Mouse (Mus musculus) activated CD4-positive, CD25-positive, alpha-beta regulatory T cell, adult 4 months (primary cell): Measurements from ENCODE around the gene Svs1. TPM values are rescaled to one million over a fixed set of nuclear protein-coding genes. Genes with fewer than 3 reads are reported as not detected.
A peak's percentile ranks its signal among the peaks of the same experiment; 100 is the strongest.
"Not testable (repeated sequence)": the region's sequence is repeated elsewhere in the genome, so short reads cannot be mapped to it uniquely, and the experiment has no call there.

Experiments
- ATAC-seq: one replicate; pipeline ENCODE4 v1.8.0; 2017
- polyA plus RNA-seq, 2 experiments: library from polyadenylated mRNA; unstranded; fragments of 100-300 nt; shearing (Covaris generic); gene quantifications; one replicate each; pipeline ENCODE4 v1.2.1; 2017

Svs1 gene
- not detected for polyA plus RNA-seq

DNA sequence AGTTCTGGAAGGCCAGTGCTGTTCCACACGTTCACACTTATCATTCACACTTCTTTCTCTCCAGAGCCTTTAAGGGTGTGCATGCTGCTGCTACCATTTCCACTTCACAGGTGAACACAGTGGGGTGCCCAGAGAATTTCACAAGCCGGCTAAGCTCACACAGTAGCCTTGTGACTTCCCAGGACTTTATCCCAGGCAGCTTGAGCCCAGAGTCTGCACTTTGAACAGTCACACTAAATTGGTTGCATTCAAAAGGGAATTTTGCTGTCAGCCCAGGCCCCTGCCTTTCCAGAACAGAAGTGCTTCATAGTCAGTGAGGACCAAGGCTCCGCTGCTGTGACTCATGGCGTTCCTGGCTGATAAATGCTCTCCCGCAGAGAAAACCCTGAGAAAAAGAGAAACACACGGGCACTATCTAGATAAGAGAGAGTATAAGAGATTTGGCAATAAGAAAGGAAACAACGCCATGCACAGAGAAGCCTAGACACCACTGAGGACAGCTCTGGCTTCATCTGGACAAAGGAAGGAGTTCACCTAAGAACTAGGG, at the start of gene Svs1:
TSS of gene Svs1 (plus strand) at position 418 of the 547 bp plus-strand sequence.
- ATAC-seq: no peak

DNA sequence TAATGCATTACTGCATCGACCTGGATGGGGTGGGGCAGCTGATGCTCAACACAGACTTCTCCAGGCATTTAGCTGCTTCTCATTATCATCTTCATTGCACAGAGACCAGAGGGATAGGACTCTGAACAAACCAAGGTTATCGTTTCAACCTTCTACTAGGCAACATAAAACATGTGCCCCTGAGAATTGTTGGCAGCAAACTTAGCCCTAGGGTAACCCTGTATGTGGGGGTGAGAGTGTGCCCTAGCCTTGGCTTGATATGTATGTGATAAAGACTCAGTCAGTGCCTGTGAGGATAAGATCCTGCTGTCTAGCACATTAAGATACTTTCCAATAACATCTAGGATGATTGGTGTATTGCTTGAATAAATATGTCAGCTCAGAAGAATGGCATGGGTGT, 37.1 kb upstream of the Svs1 start:
- no peak for ATAC-seq

GRCm38 (mm10) chr6:48950676-48951075, 36.0 kb upstream of the Svs1 start:
- ATAC-seq: no peak

GRCm38 (mm10) chr6:48951630-48952029, 35.0 kb upstream of the Svs1 start:
- no peak for ATAC-seq

GRCm38 (mm10) chr6:48953220-48953619, 33.4 kb upstream of the Svs1 start:
- no peak for ATAC-seq

DNA sequence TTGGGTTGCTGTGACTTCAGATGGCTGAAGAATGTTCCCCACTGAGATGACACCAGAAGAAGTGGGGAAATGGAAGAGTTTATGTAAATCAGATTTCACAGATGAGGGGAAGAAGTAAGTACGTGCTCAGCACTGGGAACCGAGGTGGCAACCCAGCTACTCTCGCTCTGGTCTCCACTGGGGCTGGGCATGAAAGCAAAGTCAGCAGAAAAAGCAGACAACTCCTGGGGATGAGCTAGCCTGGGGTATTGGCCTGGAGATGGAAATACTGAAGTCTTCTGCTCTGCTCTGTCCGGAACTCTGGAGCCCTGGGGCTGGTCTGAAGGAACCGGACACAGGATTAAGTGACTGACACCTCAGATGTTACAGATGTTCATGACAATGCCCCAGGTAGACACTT, 32.5 kb upstream of the Svs1 start:
- no peak for ATAC-seq

GRCm38 (mm10) chr6:48954946-48955345, 31.7 kb upstream of the Svs1 start:
- ATAC-seq: no peak

DNA sequence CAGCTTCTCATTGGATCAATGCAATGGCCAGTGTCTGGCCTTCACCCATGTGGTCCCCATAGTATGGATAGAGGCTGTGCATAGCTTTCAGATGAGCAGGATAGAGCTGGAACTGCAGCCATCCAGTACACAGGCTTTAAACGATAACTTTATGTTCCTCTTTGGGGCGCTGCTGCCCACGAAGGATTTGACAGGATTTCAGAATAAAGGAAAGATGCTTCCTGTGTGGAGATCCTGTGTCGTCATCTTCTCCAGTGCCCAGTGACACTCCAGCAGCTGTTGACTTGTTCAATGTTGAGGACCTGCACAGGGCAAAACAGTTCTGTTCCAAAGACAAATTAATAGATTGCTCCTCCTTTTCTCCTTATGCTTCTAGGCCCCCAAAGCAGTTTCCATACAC, 29.9 kb upstream of the Svs1 start:
- ATAC-seq: no peak

DNA sequence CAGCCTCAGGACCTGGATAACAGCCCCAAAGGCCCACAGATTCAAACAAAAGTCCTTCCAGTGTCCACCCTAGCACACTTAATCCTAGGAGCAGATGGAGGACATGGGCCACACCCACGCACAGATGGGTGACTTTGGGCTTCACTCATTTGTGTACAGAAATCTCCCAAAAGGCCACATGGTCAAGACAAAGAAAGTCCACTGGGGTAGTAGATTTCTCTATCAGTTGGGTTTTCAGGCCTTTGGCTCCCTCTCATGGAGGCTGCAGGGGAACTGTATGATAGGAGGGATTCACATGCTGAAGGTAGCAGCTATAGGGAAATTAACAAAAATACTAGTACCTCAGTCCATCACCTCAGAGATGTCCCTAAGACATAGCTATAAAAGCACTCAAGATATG, 28.6 kb upstream of the Svs1 start:
- ATAC-seq: no peak

- not testable (repeated sequence) for ATAC-seq
These were observed 27.5 kb upstream of the Svs1 start for GRCm38 (mm10) chr6:48959151-48959550.

- not testable (repeated sequence) for ATAC-seq
These were observed 20.0 kb upstream of the Svs1 start for GRCm38 (mm10) chr6:48966696-48967095.

- no peak for ATAC-seq
These were observed 18.8 kb upstream of the Svs1 start for GRCm38 (mm10) chr6:48967868-48968267.

DNA sequence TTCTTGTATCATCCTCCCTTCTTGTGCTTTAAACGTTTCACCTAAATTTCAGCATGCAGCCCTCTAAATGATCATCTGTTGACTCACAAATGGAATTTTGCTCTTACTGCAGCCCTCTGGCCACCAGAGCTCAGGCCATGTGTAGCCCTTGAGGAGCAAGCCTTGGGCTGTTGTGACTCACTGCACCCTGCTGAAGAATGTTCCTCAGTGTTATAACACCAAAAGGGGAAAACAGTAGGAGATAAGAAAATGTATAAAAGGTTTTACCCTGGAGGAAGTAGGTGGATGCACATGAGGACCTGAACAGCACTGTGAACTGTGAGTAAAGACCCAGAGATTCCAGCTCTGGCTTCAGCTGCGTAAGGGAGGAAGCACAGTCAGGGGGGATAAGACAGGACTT, 12.0 kb upstream of the Svs1 start, which contains the start of gene Doxl2:
TSS of gene Doxl2 (plus strand) at position 301 of the 400 bp plus-strand sequence.
- ATAC-seq: no peak

- no peak for ATAC-seq
These were observed 7.0 kb upstream of the Svs1 start for GRCm38 (mm10) chr6:48979616-48980015.

DNA sequence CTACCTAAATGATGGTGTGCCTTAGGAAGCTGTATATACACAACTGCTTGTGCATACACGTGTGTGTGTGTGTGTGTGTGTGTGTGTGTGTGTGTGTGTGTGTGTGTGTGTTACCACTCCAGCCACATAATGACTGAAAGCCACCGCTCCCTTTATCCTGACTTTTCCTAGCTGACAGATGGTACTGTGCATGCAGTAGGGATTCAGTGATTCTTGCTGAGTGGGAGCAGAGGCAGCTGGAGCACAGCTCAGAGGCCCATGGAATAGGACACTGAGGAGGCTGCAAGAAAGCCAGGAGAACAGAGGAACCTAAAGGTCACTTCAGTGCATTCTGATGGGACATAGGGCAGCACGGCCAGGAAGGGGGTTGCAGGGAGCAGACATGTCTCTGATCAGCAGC, 4.4 kb upstream of the Svs1 start:
- ATAC-seq: no peak

DNA sequence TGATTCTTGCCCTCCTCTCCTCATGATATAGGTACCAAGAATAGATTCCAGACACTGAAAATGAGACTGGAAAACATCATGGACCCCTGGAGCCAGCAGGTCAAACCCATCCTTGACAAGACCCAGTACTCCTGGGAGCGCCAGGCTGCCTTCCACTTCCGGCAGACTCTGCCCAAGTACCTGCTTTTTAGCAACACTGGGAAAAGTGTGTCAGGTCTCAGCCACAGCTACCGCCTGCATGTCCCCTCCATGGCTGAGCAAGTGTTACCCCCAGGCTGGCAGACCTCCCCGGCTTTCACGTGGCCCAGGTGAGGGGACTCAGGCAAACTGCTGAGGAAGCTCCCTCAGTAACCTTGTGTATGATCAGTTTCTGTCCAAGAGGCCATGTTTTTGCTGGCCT, 3.3 kb downstream of the Svs1 start:
- no peak for ATAC-seq

GRCm38 (mm10) chr6:48991991-48992390, 5.3 kb downstream of the Svs1 start:
- no peak for ATAC-seq

DNA sequence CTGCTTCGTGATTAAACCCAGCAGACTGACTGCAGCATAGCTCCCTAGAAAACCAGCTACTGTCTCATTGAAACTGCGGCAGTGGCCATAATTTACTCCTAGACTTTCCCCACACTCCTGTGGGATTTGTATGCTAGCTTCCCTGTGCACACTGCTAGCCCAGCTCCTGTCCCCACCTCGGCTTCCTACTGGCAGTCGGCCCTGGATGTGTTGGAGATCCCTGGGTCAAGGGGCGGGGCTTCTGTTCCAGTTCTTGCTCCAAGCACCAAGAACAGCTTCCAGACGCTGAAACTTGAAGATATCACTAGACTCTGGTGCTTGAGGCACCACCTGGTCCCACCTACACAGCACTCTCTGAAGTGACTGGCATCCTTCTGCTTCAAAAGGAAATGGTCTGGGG, 11.5 kb downstream of the Svs1 start:
- no peak for ATAC-seq

GRCm38 (mm10) chr6:48998796-48999195, 12.1 kb downstream of the Svs1 start:
- ATAC-seq: no peak

- no peak for ATAC-seq
These were observed 16.7 kb downstream of the Svs1 start for GRCm38 (mm10) chr6:49003381-49003780.

DNA sequence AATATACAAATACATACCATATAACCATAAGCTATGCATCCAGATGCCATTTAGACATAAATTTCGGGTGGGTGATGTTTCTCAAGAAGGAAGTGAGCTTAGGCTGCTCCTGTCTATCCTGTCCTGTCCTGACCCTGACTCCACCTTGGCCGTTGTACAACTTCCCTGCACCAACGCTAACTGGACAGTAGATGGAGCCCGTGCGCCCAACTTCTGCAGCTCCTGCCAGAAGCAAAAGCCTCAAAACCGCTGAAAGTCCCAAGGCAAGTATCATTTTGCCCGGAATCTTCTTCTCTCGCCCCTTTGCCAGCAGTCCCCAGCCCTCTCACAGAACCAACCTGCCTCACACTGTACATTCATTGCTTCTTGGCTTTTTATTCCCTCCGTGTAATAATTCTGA, 21.3 kb downstream of the Svs1 start:
- ATAC-seq: peak; percentile 76

GRCm38 (mm10) chr6:49008420-49009160, 21.9 kb downstream of the Svs1 start:
- ATAC-seq: no peak

DNA sequence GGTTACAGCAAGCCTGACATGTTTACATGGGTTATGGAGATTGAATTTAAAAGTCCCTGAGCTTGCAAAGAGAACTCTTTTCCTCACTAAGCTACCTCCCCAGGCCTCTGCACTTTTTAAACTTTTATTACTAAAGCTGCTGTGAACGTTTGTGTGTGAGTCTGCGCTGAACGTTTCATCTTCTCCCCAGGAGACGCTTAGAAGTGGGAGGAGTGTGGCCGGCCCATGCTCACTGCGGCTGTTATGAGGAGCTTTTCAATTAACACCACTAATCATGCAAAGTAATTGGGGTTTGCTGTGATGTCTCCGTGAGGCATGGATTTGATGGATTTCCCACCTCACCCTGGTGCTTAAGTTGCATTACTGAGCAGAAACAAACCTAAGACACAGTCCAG, 22.5 kb downstream of the Svs1 start:
- ATAC-seq: no peak

DNA sequence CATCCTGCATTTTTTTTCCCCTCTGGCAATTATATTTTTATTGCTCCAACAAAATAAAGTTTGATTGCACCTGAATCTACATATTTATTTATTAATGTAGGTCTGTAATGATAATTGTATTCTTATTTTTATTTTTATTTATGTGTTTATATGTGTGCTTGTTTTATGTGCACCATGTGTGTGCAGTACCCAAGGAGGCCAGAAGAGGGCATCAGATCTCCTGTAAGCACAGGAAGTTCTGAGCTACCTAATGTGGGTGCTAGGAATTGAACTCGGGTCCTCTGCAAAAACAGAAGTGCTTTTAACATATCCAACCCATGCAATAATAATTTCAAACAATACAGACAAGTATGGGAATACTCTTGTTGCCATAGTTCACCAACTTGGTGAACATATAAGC, 23.0 kb downstream of the Svs1 start:
- ATAC-seq: no peak

DNA sequence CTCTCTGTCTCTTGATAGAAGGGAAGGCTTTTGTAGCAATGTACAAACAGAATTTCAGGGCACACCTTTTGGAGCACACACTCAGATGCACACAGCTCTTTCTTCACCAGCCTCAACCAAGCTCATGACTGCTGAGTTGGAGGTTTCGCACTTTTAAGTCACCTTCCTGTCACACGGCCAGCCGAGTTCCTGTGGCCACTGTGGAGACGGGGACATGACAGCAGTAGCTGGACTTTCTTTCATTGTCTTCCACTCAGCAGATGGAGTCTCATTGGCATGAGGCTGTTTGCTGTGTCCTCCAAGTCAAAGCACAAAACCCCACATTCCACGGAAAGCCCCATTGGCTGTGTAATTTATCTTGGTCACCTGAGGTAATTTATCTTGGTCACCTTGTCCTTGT, 24.5 kb downstream of the Svs1 start:
- no peak for ATAC-seq
